Mouse (Mus musculus) liver (tissue): ENCODE data around the gene Lrrc4c.
A peak's percentile ranks its signal among the peaks of the same experiment; 100 is the strongest.

Experiments used
- DNase-seq: peaks from one replicate; pipeline ENCODE4 v3.0.0-alpha.2; 2020; ENCODE audit warnings: mixed read lengths

The Lrrc4c gene

DNA sequence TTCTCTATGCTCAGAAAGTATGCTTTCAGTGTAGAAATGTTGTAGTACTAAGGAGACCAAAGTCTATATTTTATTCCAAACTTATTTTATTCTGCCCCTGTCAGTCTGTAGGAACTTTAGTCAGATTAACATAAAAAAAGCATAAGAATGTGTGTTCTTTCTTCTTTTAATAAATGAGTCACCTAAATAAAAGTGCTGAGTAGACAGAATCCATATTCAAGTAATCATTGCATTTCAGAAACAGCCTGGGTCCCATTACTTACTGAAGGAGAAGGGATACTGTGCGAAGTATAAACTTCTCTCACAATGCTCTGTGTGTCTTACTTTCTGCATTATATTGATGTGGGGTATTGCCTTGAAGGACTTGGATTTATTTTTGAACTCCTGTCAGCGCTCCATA, 255.8 kb downstream of the Lrrc4c start:
- DNase-seq, result no peak

- no peak for DNase-seq
Observed at GRCm38 (mm10) chr2:96577701-96578100, 259.7 kb downstream of the Lrrc4c start.

DNA sequence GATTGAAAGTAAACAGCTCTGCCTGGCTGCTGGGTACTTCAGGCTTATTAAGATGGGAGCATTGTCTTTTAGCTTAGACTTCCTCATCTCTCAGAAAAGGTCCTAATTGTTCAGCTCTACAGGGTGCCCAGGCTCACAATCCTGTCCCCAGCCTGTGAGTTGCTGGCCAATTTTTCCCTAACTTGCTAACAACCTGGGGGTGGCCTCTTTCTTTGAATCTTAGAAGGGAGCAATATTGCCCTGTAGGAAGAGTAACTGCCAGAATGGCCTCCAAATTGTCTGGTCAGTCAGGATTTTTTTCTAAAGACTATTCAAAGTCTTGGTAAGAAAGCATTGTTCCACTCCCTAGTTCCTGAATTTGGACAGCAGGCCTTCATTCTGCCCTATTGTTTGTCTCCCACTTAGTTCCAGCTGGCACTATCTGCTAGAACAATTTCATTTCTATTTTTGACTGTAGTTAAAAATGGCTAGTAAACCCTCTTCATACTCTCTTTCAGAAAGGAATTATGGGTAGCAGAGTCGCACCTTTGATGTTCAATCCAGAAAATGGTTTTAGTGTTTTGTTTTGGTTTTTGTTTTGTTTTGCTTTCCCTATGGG, 262.3 kb downstream of the Lrrc4c start:
- no peak for DNase-seq

GRCm38 (mm10) chr2:96585665-96586064, 267.7 kb downstream of the Lrrc4c start:
- DNase-seq, result peak; percentile 3

- DNase-seq, result no peak
Observed at GRCm38 (mm10) chr2:96604801-96605200, 286.8 kb downstream of the Lrrc4c start.

GRCm38 (mm10) chr2:96614121-96614520, 296.2 kb downstream of the Lrrc4c start:
- no peak for DNase-seq

DNA sequence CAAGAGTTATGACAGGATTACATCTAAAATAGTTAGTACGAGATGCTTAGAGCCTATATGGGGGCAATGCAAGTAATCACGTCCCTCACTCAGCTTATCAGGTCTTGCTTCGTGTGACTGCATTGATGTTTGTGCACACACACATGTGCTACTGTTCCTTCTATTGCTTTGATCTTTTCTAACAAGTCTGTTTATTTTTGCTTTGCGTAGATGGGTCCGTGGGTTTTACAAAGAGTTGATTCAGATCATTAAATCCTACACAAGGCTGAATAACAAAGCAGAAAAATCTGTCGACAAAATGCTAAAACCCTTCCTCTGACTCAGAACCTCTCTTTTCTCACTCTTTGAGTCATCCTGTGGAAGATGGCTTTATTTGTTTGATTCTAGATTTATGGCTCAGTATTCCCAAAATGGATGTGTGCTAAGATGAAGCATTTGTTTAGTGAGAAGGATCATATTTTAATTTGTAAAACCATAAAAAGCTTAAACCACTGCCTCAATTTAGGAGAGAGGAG, 300.8 kb downstream of the Lrrc4c start:
- DNase-seq, result no peak

DNA sequence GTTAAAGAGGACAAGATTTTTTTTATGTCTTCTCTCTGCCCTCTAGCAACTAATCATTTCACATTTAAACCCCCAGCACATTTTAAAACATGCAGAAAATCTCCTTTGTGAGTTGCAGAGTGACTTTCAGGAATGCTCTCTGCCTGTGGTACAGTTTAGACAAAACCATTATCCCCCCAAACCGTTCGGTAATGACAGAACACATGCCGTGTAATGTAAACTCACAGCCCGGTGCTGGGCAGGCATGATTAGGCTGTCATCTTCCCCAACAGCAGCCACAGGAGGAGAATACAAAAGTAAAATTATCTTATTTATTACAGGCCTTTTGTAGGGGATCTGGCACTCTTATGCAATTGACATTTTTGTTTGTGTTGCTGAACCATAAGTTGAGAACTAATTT, 349.1 kb downstream of the Lrrc4c start:
- DNase-seq, result no peak

- DNase-seq, result no peak
Observed at GRCm38 (mm10) chr2:96681806-96682205, 363.8 kb downstream of the Lrrc4c start.

DNA sequence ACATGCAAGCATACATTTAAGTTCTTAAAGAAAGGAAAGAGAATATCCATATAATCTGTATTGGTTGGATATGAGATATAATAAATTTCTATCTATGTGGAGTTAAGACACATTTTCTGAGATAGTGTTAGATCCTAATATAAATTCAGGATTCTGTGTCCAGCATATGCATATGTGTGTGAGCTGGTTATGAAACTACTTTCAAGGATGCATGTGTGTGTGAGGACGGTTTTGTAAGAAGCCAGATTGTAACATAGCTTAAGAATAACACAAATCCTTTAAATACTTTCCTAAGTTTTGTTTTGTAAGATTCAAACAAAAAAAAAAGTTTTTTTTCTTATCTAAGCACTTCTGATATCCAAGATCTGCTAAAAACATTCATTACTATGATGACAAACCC, 367.4 kb downstream of the Lrrc4c start:
- no peak for DNase-seq

DNA sequence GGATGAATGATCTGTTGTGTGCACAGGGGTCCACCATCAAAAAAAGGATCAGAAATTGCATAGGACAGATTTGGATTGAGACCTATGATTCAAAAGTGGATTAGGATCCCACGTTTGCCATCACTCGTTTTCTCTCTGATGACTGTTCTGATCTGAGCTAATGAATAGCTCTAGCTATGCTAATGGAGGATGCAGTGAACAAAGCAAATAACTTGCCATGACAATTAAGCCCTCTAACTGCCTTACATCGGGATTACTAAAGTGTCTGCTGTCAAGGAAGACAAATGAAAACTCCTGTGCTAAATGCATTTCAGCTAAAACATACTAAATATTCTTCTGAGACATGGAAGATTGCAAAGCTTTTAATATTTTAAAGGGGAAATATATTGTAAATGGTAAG, 387.0 kb downstream of the Lrrc4c start:
- DNase-seq, result no peak

DNA sequence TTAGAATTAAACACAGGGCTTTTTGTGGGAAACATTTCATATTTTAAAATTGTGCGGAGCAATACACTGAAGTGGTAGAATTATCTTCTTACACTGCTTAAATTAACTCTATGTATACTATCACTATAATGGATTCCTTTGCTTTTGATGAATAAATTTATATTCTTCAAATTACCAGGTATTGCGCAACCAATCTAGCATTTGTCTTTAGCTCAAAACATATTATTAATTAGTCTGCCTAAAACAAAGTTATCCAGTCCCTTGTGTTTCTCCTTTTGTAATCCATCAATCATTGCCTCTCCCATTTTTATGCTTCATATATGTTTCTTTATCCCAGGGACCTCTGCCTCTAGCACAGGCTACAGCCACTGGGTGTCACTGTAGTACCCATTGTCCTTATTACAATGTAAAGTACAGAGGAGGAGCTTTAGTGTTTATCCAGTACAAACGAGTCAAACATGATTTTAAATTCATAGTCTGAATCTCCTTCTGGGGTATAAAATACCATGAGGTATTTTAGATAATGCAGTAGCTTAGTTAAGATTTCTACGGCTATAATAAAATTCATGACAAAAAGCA, 389.9 kb downstream of the Lrrc4c start:
- DNase-seq, result no peak

- no peak for DNase-seq
Observed at GRCm38 (mm10) chr2:96714561-96714960, 396.6 kb downstream of the Lrrc4c start.

DNA sequence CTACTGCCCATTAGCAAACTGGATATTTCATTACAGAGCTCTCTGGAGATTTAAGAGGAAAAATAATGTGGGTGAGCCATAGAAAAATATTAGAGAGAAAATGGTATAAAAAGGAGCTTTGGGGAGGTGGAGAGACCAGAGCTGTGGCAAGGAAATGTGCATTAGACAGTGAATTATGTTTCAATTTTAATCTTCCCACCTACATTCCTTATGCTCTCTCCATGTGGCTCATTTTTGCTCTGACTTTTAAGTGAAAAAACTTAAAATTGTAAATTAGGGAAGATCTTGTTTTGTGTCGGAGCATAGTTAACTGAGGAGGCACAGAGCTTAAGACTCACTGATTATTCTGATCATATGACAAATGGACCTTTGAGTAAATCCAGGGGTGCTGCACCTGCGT, 399.4 kb downstream of the Lrrc4c start:
- DNase-seq, result no peak

DNA sequence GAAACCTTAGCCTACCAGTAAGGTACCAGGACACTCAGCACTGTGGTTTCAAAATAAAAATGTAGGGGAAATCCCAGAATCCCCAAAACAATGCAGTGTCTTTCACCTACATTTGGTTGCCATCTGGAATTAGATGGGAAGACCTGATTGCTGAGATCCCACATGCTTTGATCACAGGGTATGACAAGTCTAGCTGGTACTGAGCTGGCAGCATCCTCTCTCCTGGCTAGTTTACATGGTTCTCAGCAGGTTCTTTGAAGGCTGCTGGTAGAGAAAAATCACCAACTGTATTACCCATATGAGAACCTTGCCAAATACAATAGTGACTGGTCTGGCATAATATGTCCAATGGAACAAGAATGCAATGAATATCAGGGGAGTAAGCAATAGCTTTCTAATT, 405.4 kb downstream of the Lrrc4c start:
- DNase-seq, result no peak

GRCm38 (mm10) chr2:96736081-96736480, 418.1 kb downstream of the Lrrc4c start:
- no peak for DNase-seq

- no peak for DNase-seq
Observed at GRCm38 (mm10) chr2:96755066-96755465, 437.1 kb downstream of the Lrrc4c start.

DNA sequence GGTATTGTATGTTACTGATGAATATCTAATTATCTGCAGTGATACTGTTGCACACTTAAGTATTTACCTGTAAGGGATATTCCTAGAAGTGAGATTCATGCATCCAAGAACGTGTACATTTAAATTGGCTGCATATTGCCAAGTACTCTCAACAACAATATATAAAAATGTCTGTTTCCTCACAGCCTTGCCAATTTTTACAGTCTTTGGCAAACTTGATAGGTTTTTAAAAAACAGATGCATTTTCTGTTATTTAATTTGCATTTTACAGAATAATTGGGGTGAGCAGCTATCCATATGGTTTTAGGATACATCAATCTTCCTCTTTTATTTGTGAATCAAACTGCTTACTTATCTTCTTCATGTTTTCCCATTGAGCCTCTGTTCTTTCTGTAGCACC, 439.7 kb downstream of the Lrrc4c start:
- no peak for DNase-seq

DNA sequence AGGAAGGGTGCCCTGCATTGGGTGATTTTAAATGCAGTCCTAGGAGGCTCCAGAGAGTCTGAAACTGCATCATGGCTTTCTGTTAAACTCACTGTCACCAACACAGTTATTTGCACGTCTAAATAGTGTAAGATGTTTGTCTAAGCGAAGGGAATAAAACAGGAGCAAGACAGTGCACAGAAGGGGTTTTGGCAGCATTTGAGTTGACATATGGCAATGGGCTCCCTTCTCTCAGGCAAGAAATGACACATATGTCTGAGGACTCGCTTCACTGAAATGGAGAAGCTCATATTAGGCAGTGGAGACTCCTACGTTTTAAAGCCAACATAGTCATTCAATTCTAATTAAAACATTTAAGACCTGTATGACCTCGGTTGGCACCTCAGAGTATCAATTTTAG, 445.6 kb downstream of the Lrrc4c start:
- DNase-seq, result no peak

DNA sequence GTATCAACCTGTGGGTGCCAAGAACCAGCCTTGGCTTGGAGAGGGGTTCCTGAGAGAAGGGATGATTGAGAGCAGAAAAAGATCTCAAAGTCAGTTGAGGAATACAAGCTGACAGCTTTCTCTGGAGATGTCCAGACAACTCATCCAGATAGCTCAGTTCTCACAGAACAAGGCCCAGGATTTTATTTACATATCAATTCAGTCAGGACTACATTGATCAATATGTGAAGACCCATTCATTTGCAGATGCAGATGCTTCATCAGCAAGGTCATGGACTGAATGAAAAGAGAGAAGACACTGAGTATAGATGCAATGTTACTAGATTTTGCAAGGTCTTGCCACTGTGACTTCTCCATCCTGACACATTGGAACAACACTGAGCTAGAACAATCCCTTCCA, 457.4 kb downstream of the Lrrc4c start:
- no peak for DNase-seq

DNA sequence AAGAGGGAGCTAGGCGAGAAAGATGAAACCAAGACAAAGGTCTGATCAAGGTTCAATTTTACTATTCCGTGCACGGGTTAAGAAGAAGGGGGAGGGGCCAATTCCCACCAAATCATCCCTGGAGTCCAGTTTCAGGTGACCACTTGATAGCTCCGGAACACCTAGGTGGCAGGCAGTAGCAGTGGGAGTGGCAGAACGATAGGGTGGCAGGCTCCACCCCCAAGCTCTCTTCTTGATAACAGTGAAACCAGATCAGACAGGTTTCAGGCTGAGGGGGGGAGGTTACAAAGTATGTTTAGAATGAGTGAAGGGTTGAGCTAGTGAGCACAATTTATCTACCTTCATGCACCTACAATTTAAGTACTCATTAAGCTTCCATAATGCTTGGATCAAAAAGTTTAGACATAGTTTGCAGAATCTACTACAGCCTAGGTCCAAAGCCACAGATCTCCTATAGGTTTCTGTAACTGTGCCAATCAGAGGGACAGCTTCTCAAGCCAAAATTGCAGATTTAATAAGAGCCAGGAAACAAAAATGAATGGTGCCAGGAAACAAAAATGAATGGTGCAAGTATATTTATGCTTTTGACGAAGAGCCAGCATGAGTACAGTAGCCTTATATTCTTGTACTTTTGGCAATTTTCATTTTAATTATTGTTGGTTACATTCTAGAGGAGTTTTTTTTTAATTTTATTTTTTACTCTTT, 478.9 kb downstream of the Lrrc4c start:
- no peak for DNase-seq

- no peak for DNase-seq
Observed at GRCm38 (mm10) chr2:96850839-96851396, 532.9 kb downstream of the Lrrc4c start.

DNA sequence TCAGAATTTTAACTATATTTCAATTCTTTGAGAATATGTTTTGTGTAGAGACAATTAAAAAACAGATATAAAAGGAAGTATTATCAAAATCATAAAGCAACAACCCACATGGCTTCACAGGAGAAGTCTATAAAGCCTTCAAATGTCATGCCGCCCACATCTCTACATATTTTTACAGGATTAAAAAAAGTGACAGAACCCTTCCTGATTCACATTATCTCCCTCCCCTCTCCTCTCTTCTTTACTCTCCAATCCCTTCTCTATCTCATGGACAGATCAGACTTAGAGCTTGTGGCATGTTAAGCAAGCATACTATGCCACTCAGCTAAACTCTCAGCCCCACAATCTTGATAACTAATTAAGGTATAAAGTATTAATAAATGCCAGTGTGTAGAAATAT, 535.8 kb downstream of the Lrrc4c start:
- DNase-seq, result no peak

- DNase-seq, result no peak
Observed at GRCm38 (mm10) chr2:96876062-96876461, 558.1 kb downstream of the Lrrc4c start.
